In the genomic region with DNA sequence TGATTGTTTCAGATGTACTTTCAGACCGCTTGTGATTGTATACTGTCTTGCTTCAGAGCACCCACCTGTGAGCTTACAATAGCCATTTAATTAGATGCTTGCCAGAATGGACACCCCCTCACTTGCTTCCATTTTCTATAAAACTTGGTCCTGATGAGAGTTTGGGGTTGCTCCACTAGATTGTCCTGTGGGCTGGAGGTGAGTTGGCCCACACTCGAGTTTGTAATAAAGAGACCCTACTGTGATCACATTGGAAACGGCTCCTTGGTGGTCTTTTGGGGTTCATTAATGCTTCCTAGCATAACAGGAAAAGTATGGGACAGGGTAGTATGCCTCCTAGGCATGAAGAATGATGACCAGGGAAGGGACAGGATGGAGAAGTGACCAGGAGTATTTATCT, we compare ENCODE assay signal across 12 mouse cellular contexts.
A peak's percentile ranks its signal among the peaks of the same experiment; 100 is the strongest.
DNase-seq lines count a peak whose midpoint lies in the region; ATAC-seq and TF ChIP-seq lines count a peak whose summit lies in the region.
"Had no signal": no experiment of that assay in that cellular context is flagged by ENCODE, and none has a peak within 500 bp of the region (broad histone marks: within the 10 kb centered on the region; RNA-seq: fewer than 3 reads in every experiment).

No protein-coding gene starts in this region.

- H3K4me3 ChIP-seq in heart, adult 2 months: no peak overlapping the region
- no peak overlapping the region for H3K4me3 ChIP-seq in layer of hippocampus, adult 2 months
- H3K4me3 ChIP-seq in midbrain, embryonic 16.5 days (ENCODE audit: low read depth, low read length): no peak overlapping the region
- H3K4me3 ChIP-seq in midbrain, embryonic 13.5 days (replicated peaks): no peak overlapping the region
- H3K4me3 ChIP-seq in stomach, embryonic 15.5 days (replicated peaks): no peak overlapping the region
- H3K4me3 ChIP-seq: heart, embryonic 15.5 days; limb, embryonic 10.5 days had no signal

- TF ChIP-seq EP300 in heart, adult 2 months (IDR thresholded peaks at IDR 0.05; ENCODE audit: insufficient read depth, low read depth, low read length): no peak

- H3K79me2 ChIP-seq in heart, adult 2 months (replicated peaks; ENCODE audit: control insufficient read depth, insufficient read depth, low read length): no peaks in the 10 kb centered on the region

- TF ChIP-seq POLR2A in heart, adult 2 months (IDR thresholded peaks at IDR 0.05; ENCODE audit: insufficient read depth, low read depth, low read length): no peak

- H3K9me3 ChIP-seq in midbrain, embryonic 16.5 days (replicated peaks; ENCODE audit: control insufficient read depth, low read length, poor library complexity, severe bottlenecking): no peaks in the 10 kb centered on the region
- no peaks in the 10 kb centered on the region for H3K9me3 ChIP-seq in midbrain, embryonic 13.5 days
- no peaks in the 10 kb centered on the region for H3K9me3 ChIP-seq in stomach, embryonic 15.5 days
- H3K9me3 ChIP-seq: heart, embryonic 15.5 days; limb, embryonic 10.5 days had no signal

- no peak for TF ChIP-seq CTCF in heart, adult 2 months (IDR thresholded peaks at IDR 0.05)
- no peak for TF ChIP-seq CTCF in layer of hippocampus, adult 2 months (conservative IDR thresholded peaks at IDR 0.05)

- peak overlapping the region; percentile 83 for H3K27ac ChIP-seq in heart, adult 2 months
- H3K27ac ChIP-seq in layer of hippocampus, adult 2 months: peak overlapping the region; percentile 91
- H3K27ac ChIP-seq in midbrain, embryonic 16.5 days (ENCODE audit: low read length): peak overlapping the region; percentile 38; the same call in 1 of the 2 replicates
- no peak overlapping the region for H3K27ac ChIP-seq in midbrain, embryonic 13.5 days
- peak overlapping the region; percentile 45; the same call in 1 of the 2 replicates for H3K27ac ChIP-seq in stomach, embryonic 15.5 days
- H3K27ac ChIP-seq: limb, embryonic 10.5 days had no signal

- H3K27me3 ChIP-seq in heart, adult 2 months (ENCODE audit: control insufficient read depth, insufficient read depth, low read length): no peaks in the 10 kb centered on the region
- no peaks in the 10 kb centered on the region for H3K27me3 ChIP-seq in midbrain, embryonic 16.5 days (ENCODE audit: control insufficient read depth, insufficient read depth, low read depth, low read length)
- no peaks in the 10 kb centered on the region for H3K27me3 ChIP-seq in midbrain, embryonic 13.5 days
- no peaks in the 10 kb centered on the region for H3K27me3 ChIP-seq in stomach, embryonic 15.5 days (replicated peaks)
- H3K27me3 ChIP-seq: heart, embryonic 15.5 days had no signal

- peak in 1 of 2 experiments; percentile 13 for DNase-seq in heart, adult 2 months
- no peak for DNase-seq in heart, postnatal 14 days
- no peak for DNase-seq in layer of hippocampus, adult 2 months (ENCODE audit: low spot score in 2 of 2)
- no peak for DNase-seq in layer of hippocampus, adult 9-10 months (ENCODE audit: low spot score)
- DNase-seq: liver, postnatal 0 days; thymus, adult 18-20 months had no signal

- intact Hi-C loops in heart, adult 2 months (cut with DNase I): loop anchor here (5.0 kb wide), 1 partner anchor 205 kb away; a partner anchor contains a TSS
- intact Hi-C loops in heart, postnatal 14 days (cut with DNase I): no loop called here

- no peak overlapping the region for H3K9ac ChIP-seq in heart, adult 2 months (ENCODE audit: low read depth, low read length)
- no peak overlapping the region for H3K9ac ChIP-seq in midbrain, embryonic 16.5 days (ENCODE audit: low read depth, low read length)
- H3K9ac ChIP-seq in midbrain, embryonic 13.5 days (replicated peaks): no peak overlapping the region
- H3K9ac ChIP-seq in stomach, embryonic 15.5 days: no peak overlapping the region
- H3K9ac ChIP-seq: heart, embryonic 15.5 days; liver, postnatal 0 days had no signal

- WGBS in heart, adult 2 months: 88% methylated on average over 3 of the region's 3 CpGs
- 67% methylated on average over 3 of the region's 3 CpGs for WGBS in midbrain, embryonic 16.5 days
- 64% methylated on average over 3 of the region's 3 CpGs for WGBS in midbrain, embryonic 13.5 days
- 90% methylated on average over 3 of the region's 3 CpGs for WGBS in stomach, embryonic 15.5 days

- no peaks in the 10 kb centered on the region for H3K36me3 ChIP-seq in heart, adult 2 months (ENCODE audit: control insufficient read depth, insufficient read depth, low read length)
- no peaks in the 10 kb centered on the region for H3K36me3 ChIP-seq in midbrain, embryonic 16.5 days (ENCODE audit: control insufficient read depth, insufficient read depth, low read length)
- H3K36me3 ChIP-seq in midbrain, embryonic 13.5 days: no peaks in the 10 kb centered on the region
- no peaks in the 10 kb centered on the region for H3K36me3 ChIP-seq in stomach, embryonic 15.5 days
- H3K36me3 ChIP-seq: heart, embryonic 15.5 days; limb, embryonic 10.5 days had no signal

- no peak overlapping the region for H3K4me2 ChIP-seq in midbrain, embryonic 16.5 days (ENCODE audit: low read length)
- H3K4me2 ChIP-seq in midbrain, embryonic 13.5 days (replicated peaks): no peak overlapping the region
- no peak overlapping the region for H3K4me2 ChIP-seq in stomach, embryonic 15.5 days

- H3K4me1 ChIP-seq in heart, adult 2 months (ENCODE audit: control insufficient read depth, insufficient read depth, low read length): peaks cover 10% of the 10 kb centered on the region
- peaks cover 16% of the 10 kb centered on the region for H3K4me1 ChIP-seq in midbrain, embryonic 16.5 days (ENCODE audit: control insufficient read depth, insufficient read depth, low read length)
- H3K4me1 ChIP-seq in midbrain, embryonic 13.5 days (replicated peaks): peaks cover 14% of the 10 kb centered on the region
- H3K4me1 ChIP-seq in stomach, embryonic 15.5 days: peaks cover 8% of the 10 kb centered on the region; the same call in 1 of the 2 replicates

- no peak for ATAC-seq in midbrain, embryonic 16.5 days
- ATAC-seq in midbrain, embryonic 13.5 days: no peak
- ATAC-seq in stomach, embryonic 15.5 days (ENCODE audit: insufficient read depth, low FRiP score, low read depth): no peak
- ATAC-seq: intestine, postnatal 0 days; liver, postnatal 0 days had no signal
